Mouse (Mus musculus) cerebellum, adult 9-10 months (tissue): ENCODE measurements at regions not wholly inside any gene's neighbourhood (a gene's known extent, or its start where the extent isn't known, plus 50 kb on each side); places are given as distances from the start of the nearest gene placed in this dataset.
A peak's percentile ranks its signal among the peaks of the same experiment; 100 is the strongest.

Source experiments
- DNase-seq: peaks from one replicate; pipeline ENCODE4 v3.0.0; 2022

DNA sequence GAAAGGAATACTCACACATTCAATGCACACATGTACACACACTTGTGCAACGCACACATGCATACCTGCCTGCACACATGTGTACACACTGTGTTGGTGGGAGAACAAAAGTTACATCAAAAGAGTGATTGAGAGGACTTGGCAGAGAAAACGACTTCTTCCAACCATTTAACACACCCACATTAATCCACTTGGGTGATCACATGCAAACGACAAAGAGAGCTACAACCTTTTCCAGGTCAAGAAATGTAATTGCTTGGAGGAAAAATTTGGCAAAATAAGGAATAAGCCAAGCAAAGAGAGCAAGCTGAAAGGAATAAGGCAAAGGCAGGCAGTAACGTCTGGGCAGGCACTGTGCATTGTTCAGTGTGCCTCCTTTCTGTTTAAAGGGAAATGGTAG lies 67.3 kb downstream of the C1d start:
- no peak for DNase-seq

DNA sequence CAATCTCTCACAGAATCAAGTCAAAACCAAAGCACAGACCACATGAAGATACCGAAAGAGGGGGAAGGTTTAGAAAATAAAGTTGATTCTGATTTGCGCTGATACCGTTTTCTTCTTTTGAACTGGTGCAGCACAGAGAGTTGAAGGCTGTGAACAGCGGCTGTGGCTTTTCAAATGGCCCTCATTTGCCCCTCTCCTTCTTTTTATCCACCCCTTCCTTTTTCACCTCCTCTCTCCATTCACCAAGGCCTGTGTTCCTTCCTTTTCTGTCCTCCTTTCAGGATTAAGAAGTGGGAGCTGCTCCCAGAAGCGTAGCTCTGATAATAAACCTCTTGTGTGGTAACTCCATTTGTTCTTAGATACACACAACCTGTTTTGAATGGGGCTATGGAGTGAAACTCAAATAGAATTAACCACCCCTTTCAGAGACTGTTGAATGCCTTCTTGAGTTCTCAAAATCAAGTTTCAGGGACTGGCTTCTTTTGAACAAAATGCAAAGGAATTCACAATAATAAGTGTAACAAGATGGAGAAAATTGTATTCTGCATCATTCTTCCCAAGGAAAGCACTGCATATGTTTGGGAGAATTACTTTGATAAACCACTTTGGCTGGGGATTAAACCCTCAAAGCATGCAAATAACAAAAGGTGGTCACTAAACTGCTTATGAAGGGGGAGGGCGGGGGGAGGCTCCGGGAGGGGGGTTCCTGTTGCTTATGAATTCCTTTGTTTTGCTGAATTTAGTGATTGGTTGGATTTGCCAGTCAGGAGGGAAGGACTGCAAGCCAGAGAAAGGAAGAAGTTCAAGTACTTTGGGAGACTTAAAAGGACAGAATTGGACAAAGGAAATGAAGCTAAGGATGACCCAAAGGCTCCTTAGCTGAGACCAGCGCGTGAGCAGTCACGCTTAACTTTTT lies 68.6 kb downstream of the C1d start:
- no peak for DNase-seq

DNA sequence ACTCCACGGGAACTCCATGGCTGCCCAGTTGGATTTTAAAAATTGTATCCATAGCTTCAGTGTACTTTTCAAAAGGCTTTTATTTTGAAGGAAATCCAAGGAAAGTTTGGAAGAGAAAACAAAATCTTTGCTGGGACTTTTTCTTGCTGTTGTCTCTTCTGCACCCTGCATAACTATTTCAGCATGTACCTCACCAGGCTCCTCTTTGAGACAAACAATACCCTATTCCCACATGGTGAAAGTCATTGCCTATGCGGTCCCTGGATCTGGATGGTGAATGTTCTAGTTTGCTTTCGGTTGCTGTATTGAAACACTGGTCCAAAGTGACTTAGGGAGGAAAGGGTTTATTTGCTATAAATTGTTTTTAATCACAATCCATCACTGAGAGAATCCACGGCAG lies 69.3 kb downstream of the C1d start:
- no peak for DNase-seq

GRCm38 (mm10) chr11:17351476-17351875 lies 94.1 kb downstream of the C1d start:
- no peak for DNase-seq

- DNase-seq = no peak
These were observed 95.1 kb downstream of the C1d start for GRCm38 (mm10) chr11:17352148-17353130.

DNA sequence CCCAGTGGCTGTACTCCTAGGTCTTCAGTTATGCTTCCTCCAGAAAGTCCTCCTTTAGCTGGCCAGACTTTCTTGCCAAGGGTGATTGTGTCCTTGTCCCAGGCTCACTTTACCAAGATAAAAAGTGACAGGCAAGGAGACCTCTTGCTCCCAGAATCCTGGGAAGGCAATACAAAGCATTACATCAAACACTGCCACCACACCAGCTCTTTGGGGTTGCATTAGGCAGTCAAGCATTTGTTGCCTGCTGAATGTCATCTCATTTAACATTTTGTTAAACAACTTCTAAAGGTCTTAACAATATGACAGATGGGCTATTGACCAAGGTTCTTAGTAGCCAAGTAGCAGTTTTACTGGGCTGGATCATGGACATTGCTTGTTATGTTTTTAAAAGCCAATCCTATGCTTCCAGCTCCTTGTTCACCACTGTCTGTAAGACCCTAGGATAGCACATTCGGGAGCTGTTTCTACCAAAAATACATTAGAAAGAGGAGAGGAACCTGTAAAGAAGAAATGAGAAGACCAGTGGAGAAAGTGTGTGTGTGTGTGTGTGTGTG lies 102.4 kb downstream of the C1d start:
- no peak for DNase-seq

- DNase-seq = no peak
These were observed 120.5 kb downstream of the C1d start for GRCm38 (mm10) chr11:17377859-17378258.

DNA sequence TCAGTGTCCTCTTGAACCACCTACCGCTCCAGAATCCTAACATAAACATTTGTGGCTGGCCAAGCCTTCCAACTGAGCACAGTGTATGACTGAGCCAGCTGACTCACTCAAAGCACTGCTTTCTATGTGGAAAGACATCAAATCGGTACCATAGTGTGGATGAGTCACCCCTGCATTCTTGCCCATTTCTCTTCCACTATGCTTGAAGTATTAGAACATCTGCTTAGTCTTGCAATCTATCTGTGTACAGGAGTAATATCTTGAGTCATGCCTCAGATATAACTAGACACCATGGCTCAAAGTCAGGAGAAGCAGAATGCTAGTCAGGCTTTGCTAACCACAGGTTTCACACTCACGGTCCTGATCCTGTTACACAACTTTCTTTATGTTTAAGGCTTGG lies 129.4 kb downstream of the C1d start:
- DNase-seq = no peak

DNA sequence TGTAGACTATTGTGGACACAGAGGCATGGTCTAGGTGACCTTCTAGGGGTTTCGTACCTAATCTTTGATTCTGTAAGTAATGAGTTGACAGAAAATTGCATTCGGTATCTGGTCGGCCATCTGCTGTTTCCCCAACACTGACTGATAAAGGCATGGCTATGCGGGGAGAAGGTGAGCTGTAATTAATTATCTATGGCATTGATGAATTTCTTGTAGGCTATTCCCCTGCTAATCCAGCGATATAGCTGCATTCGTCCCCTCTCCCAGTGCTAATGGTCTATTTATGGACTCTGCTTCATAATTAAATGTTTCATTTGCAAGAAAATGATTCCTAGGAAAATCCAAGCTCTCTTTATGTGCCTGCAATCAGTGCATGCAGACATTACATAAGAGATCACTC lies 136.5 kb downstream of the C1d start:
- no peak for DNase-seq

- DNase-seq = no peak
These were observed 157.2 kb downstream of the C1d start for GRCm38 (mm10) chr11:17414531-17414930.

DNA sequence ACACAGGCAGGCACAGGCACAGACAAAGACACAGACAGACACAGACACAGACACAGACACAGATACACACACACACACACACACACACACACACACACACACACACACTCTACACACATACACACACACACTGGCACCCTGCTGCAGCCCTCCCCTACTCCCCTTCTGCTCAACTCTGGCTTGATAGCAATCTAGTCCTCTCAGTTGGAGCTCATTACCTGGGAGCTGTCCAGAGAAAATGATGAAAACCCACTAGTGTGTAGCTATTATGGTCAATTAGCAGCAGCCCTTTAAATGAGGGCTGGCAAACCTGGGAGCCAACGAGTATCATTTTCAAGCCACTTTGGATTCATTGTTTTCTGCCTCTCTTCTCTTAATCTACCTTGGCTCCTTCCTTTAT lies 157.8 kb downstream of the C1d start:
- DNase-seq = no peak

DNA sequence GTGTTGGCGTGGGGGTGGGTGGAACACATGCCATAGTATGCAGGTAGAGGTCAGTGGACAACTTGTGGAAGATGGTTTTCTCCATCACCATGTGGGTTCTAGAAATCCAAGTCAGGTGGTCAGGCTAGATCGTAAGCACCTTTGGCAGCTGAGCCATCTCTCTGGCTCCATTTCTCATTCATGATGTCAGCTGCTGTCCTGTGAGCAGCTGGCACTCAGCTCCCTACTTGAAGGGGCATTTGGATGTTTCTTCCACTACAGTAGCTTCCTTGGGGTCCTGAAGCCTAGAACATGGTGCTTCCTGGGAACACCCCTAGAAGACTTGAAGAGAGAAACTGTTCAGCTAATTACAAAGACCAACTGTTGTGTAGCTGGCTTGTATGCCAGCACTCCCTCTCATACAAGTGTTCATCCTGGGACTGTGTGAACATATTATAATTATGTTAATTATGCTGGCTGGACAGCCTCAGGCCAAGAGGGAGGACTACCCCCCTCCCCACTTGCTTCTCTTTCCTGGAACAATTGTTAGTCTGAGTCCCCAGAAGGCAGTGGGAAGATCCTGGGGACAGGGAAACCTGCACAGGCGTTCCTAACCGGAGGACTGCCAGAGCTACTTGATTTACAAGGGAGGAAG lies 160.4 kb downstream of the C1d start:
- DNase-seq = no peak

DNA sequence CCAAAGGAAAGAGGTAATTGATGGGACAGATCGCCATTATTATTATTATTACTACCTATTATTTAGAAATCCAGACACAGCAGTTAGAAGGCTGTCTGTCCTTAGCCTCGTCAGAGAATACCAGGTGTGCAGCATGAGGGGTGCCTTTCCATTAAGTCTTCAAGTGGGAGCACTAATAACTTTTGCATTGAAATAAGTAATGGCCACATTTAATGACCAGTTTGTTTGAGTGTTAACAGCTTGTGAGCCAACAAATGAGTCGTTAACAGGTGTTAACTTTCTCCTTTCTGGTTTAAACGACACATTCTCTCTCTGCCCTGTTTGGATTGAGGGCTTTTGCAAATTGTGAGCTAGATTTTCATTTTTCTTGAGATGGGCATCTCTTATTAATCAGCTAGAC lies 184.8 kb downstream of the C1d start:
- no peak for DNase-seq

DNA sequence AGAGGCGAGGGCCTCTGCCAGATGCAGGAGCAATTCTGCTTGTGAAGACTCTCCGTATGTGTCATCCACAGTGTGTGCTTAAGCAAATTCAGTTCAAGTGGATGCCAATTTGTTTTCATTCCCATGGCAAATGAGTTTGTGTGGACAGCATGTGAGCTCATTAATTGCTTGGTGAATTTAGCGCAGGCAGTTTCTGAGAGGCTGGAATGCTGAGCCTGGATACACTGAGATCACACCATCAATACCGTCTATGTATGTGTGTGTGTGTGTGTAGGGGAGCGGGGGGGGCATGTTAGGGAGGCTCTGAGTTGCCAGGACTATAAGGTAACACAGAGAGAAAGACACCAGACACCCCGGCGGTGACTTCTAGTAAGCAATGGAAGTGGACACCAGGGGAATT lies 191.9 kb downstream of the C1d start:
- no peak for DNase-seq

DNA sequence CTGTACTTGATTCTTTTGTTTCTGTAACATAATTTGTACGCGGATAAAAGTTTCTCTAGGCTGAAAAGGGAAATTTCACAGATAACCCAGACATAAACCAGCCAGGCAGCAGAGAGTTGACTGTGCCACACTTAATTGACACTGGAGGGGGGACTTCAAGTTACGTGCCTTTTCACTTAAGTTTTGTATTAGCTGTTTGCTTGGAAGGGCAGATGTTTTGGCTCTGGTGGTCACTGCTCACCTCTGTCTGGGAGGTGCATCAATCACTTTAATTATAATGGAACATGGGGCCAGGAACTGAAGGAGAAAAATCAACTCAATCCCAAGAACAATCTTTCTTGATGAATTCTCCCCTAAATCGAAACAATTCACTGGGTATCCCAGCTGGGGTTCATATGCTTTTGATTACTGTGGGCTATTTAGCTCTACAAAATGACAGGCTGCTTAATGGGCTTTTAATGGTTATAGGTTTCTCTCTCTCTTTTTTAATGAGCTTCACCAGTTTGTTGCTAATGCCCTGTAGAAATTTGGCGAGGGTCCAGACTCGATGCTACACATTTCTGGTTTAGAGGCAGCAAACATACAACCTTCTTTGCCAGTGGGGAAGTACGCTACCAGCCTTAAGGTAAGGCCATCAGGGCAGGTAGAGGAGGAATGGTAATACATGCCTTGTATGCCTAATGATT lies 193.1 kb downstream of the C1d start:
- no peak for DNase-seq

GRCm38 (mm10) chr11:17451451-17451850 lies 194.1 kb downstream of the C1d start:
- no peak for DNase-seq

GRCm38 (mm10) chr11:17453530-17453929 lies 196.2 kb downstream of the C1d start:
- peak; percentile 3 for DNase-seq

- DNase-seq = no peak
These were observed 201.6 kb downstream of the C1d start for GRCm38 (mm10) chr11:17458946-17459345.

DNA sequence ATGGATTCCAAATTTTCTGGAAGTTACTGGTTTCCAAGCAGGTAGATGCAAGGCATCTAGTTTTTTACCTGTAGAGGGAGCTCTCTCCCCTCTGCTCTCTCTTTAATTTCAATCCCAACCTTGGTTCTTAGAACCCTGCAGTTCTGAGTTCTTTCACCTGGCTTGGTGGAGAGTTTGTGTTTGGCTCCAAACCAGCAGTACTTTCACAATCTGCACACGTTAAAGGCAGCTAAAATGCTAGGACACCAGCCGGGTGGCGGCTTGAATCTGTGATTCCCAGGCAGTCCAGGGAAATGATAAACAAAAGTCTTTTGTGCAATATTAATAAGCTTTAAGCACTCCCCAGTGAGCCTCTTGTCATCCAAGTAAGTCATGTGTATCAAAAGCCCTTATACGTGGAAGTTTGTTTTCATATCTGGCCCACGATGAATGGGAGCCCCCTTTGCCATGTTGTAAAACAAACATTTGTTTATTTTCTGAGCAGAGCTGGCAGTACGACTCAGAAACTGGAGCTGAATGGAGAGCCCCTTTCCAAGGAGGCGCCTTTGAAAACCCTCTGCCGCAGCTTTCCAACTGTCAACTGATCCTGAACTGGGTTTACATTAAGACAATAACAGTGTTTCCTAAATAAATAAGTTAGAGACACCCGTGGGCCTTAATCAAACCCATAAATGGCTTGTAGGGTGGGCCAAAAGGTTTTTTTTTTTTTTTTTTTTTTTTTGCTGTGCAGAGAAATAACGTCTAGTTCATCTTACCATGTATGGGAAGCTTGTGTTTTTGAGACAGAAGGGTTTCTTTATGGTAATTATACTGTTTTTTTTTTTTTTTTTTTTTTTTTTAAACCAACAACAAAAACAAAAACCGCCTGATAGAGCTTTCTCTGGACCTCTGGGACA lies 202.9 kb downstream of the C1d start:
- peak; percentile 55 for DNase-seq

- no peak for DNase-seq
These were observed 203.5 kb downstream of the C1d start for GRCm38 (mm10) chr11:17460920-17461279.

DNA sequence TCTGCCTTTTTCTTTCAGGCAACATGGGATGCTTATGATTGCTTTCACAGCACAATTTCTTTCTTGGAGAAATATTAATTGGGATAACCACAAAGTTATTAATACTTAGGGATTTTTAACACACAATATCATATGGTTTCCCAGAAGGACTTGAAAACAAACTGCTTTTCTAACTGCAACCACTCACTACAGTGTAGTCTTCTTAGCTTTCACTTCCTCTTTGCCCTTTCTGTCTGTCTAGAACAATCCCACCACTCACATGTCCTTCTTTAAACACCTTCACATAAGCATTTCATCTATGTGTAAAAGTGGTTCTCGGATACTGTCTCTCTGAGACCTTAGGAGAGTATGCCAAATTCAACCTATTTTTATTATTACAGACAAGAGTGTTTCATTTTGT lies 204.3 kb downstream of the C1d start:
- no peak for DNase-seq
